Mouse (Mus musculus) ovary, postnatal 36 days (tissue): ENCODE data around the gene Epb41l2.

Source experiments
- DNase-seq: peaks from one replicate; pipeline ENCODE4 v3.0.0; 2022; ENCODE audit warnings: low spot score, mixed read lengths

The Epb41l2 gene

DNA sequence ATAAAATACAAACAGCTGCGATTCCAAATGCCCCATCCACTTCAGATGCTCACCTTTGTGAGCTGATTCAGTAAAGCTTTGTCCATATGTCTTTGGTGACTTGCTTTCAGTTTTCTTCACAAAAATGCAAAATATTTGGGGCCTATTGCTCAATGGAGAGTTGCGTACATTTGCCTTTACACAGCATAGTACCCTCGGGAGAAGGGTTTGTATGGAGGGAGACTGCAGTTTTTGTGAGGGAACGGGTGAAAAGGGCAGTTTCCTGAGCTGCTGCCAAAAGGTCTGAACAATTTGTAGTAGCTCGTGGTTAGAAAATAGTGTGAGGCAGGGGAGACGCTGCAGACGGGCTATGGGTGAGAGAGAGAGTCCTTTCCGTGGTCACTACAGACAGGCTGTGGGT lies 40.5 kb downstream of the Epb41l2 start:
- DNase-seq = no peak

GRCm38 (mm10) chr10:25400646-25401045 lies 41.0 kb downstream of the Epb41l2 start:
- no peak for DNase-seq

DNA sequence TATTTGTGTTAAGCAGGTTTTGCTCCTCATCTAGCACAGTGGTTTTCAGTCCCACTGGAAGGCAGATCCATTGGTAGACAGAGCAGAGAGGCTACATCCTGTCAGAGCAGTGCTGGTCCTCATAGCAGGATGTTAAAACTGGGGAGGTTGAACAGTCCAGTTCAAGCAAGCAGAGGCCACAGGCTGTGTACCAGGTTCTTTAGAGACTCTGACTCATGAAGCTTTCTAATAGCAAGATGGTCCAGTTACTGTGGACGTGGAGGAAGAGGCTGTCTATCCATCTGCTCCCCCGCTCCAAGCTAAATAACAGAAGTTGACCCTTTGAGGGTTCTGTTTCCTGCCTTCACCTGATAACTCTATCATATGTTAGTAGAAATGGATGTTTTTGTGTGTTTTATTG lies 41.8 kb downstream of the Epb41l2 start:
- no peak for DNase-seq

GRCm38 (mm10) chr10:25402886-25403285 lies 43.3 kb downstream of the Epb41l2 start:
- DNase-seq = no peak

GRCm38 (mm10) chr10:25403813-25404701 lies 44.5 kb downstream of the Epb41l2 start:
- DNase-seq = no peak

DNA sequence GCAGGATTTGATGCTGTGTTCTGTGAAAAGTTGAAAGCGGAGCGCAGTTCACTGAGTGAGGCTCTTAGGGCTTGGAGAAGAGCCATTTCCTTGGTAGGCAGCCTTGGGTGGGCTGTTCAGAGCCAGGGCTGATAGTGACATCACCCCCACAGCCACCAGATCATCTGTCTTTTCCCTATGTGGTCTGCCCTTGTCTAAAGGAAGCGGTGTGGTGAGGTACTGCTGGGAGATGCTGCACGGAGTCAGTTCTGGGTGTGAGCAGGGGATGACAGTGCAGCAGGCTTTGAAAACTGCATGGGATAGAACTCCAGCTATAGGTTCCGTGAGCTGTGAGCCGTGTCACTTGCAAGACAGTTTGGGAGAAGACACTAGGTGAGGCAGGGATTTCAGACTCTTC lies 45.1 kb downstream of the Epb41l2 start:
- DNase-seq = no peak

- DNase-seq = no peak
Measured at GRCm38 (mm10) chr10:25405551-25405950, 46.0 kb downstream of the Epb41l2 start.

DNA sequence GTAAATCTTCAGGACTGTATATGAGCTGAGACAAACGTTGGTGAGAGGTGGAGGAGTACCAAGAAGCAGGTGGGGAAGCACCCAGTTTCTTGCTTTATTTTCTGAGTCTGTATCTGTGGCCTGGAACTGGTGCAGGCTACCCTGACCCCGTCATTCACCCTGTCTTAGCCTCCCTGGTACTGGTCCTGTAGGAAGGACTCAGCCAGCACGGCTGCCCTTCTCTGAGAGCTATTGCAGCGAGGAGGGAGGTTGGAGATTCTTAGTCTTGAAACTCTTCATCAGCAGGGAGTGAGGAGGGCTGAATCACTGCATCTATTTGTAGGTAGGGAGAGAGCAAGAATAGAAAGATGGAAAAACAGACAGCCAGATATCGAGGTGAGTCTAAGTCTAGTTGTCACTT lies 47.1 kb downstream of the Epb41l2 start:
- no peak for DNase-seq

DNA sequence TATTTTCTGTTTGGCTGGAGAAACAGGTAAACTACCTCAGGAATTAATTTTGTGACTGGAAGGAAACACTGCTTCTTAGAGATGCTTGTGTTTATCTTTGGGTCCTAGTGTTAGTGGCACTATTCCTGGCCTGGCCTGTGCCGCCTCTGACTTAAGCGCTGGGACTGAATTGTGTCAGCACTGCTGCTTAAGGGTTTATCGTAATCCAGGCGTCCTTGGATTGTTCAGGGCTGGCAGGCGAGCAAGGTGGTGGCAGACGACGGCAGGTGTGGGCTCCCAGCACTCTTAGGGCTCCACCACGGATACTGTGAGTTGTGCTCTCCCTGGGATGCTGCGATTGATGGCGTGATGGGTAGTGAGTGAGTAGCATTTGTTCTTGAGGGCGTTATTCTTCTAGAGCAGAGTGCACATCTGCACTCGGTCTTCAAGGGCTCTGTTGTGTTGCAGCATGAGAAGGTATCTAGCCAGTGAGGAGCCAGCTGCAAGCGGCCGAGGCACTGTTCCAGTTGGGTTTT lies 48.6 kb downstream of the Epb41l2 start:
- DNase-seq = no peak

DNA sequence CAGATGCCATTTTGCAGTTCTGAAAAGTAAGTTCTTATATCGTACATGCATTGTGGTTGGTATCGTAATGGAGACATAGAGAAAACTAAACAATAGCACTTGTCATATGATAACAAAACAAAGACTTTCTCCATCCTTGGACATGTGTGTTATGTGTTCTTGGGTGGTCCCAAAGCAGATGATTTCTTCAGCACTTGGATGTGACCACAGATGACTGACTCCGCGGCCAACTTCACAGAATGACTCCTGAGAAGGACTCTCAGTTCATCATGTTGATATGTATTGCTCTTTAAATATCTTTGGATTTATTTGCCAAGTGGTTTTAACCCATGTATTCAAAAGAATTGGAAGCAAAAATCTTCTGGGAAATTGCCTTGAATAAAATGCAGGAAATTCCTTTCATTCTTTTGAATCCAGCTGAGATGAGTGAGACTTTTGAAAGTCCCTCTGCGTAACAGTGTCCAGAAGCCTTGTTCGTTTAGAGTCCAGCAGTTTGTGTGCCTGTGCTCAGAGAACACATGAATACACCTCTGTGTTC lies 52.3 kb downstream of the Epb41l2 start:
- DNase-seq = no peak

- no peak for DNase-seq
Measured at GRCm38 (mm10) chr10:25415188-25415717, 55.7 kb downstream of the Epb41l2 start.

- DNase-seq = no peak
Measured at GRCm38 (mm10) chr10:25416696-25417095, 57.1 kb downstream of the Epb41l2 start.

GRCm38 (mm10) chr10:25426058-25426457 lies 66.5 kb downstream of the Epb41l2 start:
- DNase-seq = no peak

- no peak for DNase-seq
Measured at GRCm38 (mm10) chr10:25426814-25427213, 67.2 kb downstream of the Epb41l2 start.

DNA sequence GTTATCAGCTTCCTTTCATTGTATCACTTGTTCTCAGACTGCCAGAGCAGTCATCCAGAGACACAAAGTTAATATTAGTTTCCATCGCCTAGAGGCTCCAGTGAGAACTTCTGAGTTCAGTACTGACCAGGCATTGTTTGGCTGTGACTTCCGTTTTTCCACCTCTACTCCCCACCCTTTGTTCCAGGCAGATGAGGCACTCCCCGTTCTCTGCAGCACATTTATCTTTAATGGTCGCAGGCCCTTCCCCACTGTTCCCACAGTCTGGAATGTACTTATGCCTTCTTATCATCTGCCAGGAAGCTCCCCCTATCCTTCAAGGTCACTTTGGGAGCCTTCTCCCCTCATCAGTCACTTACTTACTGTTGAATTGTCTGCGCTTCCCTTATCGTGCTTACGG lies 67.9 kb downstream of the Epb41l2 start:
- DNase-seq = no peak

DNA sequence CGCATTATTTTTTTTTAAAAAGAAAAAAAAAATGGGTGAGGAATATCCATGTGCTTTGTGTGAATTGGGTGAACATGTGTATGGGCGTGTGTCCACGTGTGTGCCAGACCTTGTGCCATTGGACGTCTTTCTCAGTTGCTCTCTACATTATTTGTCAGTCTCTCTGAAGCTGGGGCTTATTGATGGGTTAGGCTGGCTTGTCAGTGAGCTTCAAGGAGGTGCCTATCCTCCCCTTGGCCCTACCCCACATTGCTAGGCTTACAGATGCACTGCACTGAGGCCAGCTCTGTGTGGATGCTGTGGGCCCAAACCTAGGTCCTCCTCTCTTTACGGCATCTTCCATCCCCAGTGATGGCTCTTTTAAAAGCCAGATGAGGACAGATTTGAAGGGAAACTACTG lies 69.1 kb downstream of the Epb41l2 start:
- DNase-seq = no peak

- DNase-seq = no peak
Measured at GRCm38 (mm10) chr10:25429346-25429745, 69.7 kb downstream of the Epb41l2 start.

GRCm38 (mm10) chr10:25430862-25431261 lies 71.3 kb downstream of the Epb41l2 start:
- no peak for DNase-seq

DNA sequence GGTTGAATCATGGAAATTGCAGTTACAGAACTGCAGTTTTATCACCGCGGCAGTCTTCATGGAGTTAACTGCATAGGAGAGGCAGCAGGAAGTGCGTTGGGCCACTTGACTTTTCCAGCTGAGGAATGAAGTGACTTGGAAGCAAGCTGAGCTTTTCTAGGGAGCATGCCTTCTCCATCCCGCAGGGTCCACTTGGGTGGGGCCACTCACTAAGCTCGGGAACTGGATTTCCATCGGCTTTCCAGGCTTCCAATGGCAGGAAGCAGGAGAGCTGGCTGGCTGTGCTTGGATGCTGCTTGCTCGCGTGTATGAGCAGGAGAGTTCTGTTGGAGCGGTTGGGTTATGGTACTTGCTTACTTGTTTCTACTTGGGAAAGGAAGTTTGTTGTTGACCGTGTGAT lies 72.8 kb downstream of the Epb41l2 start:
- DNase-seq = no peak

- DNase-seq = no peak
Measured at GRCm38 (mm10) chr10:25432938-25433337, 73.3 kb downstream of the Epb41l2 start.

GRCm38 (mm10) chr10:25433524-25433923 lies 73.9 kb downstream of the Epb41l2 start:
- no peak for DNase-seq

- DNase-seq = no peak
Measured at GRCm38 (mm10) chr10:25434358-25435044, 74.9 kb downstream of the Epb41l2 start.
